In genomic region chr12:99389244-99389643, GRCm38 (mm10) we compare ENCODE assay signal across 21 mouse cellular contexts.
"Had no signal": no experiment of that assay in that cellular context is flagged by ENCODE, and none has a peak within 500 bp of the region (broad histone marks: within the 10 kb centered on the region; RNA-seq: fewer than 3 reads in every experiment).

No protein-coding gene starts in this region.

- H3K27ac ChIP-seq: embryonic facial prominence, embryonic 10.5 days; embryonic facial prominence, embryonic 12.5 days; embryonic facial prominence, embryonic 13.5 days; embryonic facial prominence, embryonic 15.5 days; forebrain, embryonic 10.5 days; forebrain, embryonic 12.5 days; forebrain, embryonic 13.5 days; forebrain, embryonic 15.5 days; heart, adult 2 months; heart, embryonic 10.5 days had no signal

- DNase-seq: cerebellum, adult 9-11 months; cerebellum, postnatal 10 days; cerebellum, postnatal 14 days; embryo, embryonic 11 days; forebrain, postnatal 0 days; gastrocnemius, postnatal 10 days; gastrocnemius, postnatal 25 days; gastrocnemius, postnatal 36 days; heart, adult 11 months; heart, adult 18-20 months; heart, adult 2 months had no signal

- H3K4me3 ChIP-seq: embryonic facial prominence, embryonic 10.5 days; embryonic facial prominence, embryonic 12.5 days; embryonic facial prominence, embryonic 13.5 days; embryonic facial prominence, embryonic 15.5 days; erythroblast, embryonic 14.5 days; forebrain, embryonic 10.5 days; forebrain, embryonic 12.5 days; forebrain, embryonic 13.5 days; forebrain, embryonic 15.5 days; heart, adult 2 months; heart, embryonic 10.5 days had no signal

- H3K27me3 ChIP-seq: embryonic facial prominence, embryonic 12.5 days; embryonic facial prominence, embryonic 13.5 days; embryonic facial prominence, embryonic 15.5 days; forebrain, embryonic 12.5 days; forebrain, embryonic 13.5 days; forebrain, embryonic 15.5 days had no signal
